Mouse (Mus musculus): ENCODE data around the gene Rho. TPM values are rescaled to one million over a fixed set of nuclear protein-coding genes. Genes with fewer than 3 reads are reported as not detected.

Rho gene
- 0.24 and 0.31 TPM in 2 replicates for polyA plus RNA-seq (2016; fragmentation: Nextera tagmentation; extraction: Ambion mirVana)

GRCm38 (mm10) chr6:115931639-115932038 is at the start of gene Rho:
Rho (plus strand) TSS chr6:115931748.
- H3K36me3 ChIP-seq: no peaks in the 10 kb centered on the region
- DNase-seq (ENCODE audit: low spot score): no peak
- no peaks in the 10 kb centered on the region for H3K9me3 ChIP-seq (replicated peaks)
- H3K4me3 ChIP-seq: no peak within 1 kb of the TSS
- peaks cover 40% of the 10 kb centered on the region for H3K4me1 ChIP-seq
- no peaks in the 10 kb centered on the region for H3K27me3 ChIP-seq (ENCODE audit: low read depth, poor library complexity, severe bottlenecking)
- H3K27ac ChIP-seq: 0 out of 2 replicates have a peak within 1 kb of the TSS, but pooled peaks have one; percentile 2
- WGBS: 91% methylated on average over 14 of the region's 14 CpGs

- H3K27me3 ChIP-seq (ENCODE audit: low read depth, poor library complexity, severe bottlenecking): no peaks in the 10 kb centered on the region
- H3K4me1 ChIP-seq: peaks cover 8% of the 10 kb centered on the region
- no peak for DNase-seq (ENCODE audit: low spot score)
- H3K27ac ChIP-seq: no peak overlapping the region
- peaks cover 67% of the 10 kb centered on the region for H3K36me3 ChIP-seq
- H3K9me3 ChIP-seq (replicated peaks): no peaks in the 10 kb centered on the region
- H3K4me3 ChIP-seq: no peak overlapping the region
Measured at GRCm38 (mm10) chr6:115884018-115884417, 47.5 kb upstream of the Rho start.

GRCm38 (mm10) chr6:115886894-115887293 is 44.7 kb upstream of the Rho start:
- no peak for DNase-seq (ENCODE audit: low spot score)
- H3K9me3 ChIP-seq (replicated peaks): no peaks in the 10 kb centered on the region
- H3K4me1 ChIP-seq: peaks cover 8% of the 10 kb centered on the region
- no peaks in the 10 kb centered on the region for H3K27me3 ChIP-seq (ENCODE audit: low read depth, poor library complexity, severe bottlenecking)
- H3K4me3 ChIP-seq: no peak overlapping the region
- peaks cover 62% of the 10 kb centered on the region for H3K36me3 ChIP-seq
- peak overlapping the region; percentile 30; the same call in 1 of the 2 replicates for H3K27ac ChIP-seq
- 60% methylated on average over 4 of the region's 4 CpGs for WGBS

- Histone ChIP-seq H3K27ac (no peak overlapping the region), H3K4me3 (no peak overlapping the region), H3K27me3 (ENCODE audit: low read depth, poor library complexity, severe bottlenecking) (no peaks in the 10 kb centered on the region), H3K9me3 (replicated peaks) (no peaks in the 10 kb centered on the region), H3K36me3 (peaks cover 70% of the 10 kb centered on the region), H3K4me1 (peaks cover 8% of the 10 kb centered on the region)
- WGBS: 95% methylated on average over 3 of the region's 3 CpGs
- peak; percentile 41 for DNase-seq (ENCODE audit: low spot score)
Measured at GRCm38 (mm10) chr6:115888296-115888695, 43.3 kb upstream of the Rho start.

GRCm38 (mm10) chr6:115890601-115891000 is 40.9 kb upstream of the Rho start:
- Histone ChIP-seq H3K27me3 (ENCODE audit: low read depth, poor library complexity, severe bottlenecking) (no peaks in the 10 kb centered on the region), H3K4me3 (no peak overlapping the region), H3K9me3 (replicated peaks) (no peaks in the 10 kb centered on the region), H3K4me1 (peaks cover 8% of the 10 kb centered on the region), H3K36me3 (peaks cover 71% of the 10 kb centered on the region), H3K27ac (no peak overlapping the region)
- no peak for DNase-seq (ENCODE audit: low spot score)
- 89% methylated on average over 8 of the region's 8 CpGs for WGBS

- Histone ChIP-seq H3K4me1 (peaks cover 8% of the 10 kb centered on the region), H3K27me3 (ENCODE audit: low read depth, poor library complexity, severe bottlenecking) (no peaks in the 10 kb centered on the region), H3K36me3 (peaks cover 67% of the 10 kb centered on the region), H3K4me3 (no peak overlapping the region), H3K27ac (no peak overlapping the region), H3K9me3 (replicated peaks) (no peaks in the 10 kb centered on the region)
- WGBS: 86% methylated on average over 6 of the region's 6 CpGs
- no peak for DNase-seq (ENCODE audit: low spot score)
Measured at GRCm38 (mm10) chr6:115891061-115891460, 40.5 kb upstream of the Rho start.

GRCm38 (mm10) chr6:115891497-115892061 is 40.0 kb upstream of the Rho start:
- Histone ChIP-seq H3K4me3 (no peak overlapping the region), H3K4me1 (peaks cover 7% of the 10 kb centered on the region), H3K9me3 (replicated peaks) (no peaks in the 10 kb centered on the region), H3K27me3 (ENCODE audit: low read depth, poor library complexity, severe bottlenecking) (no peaks in the 10 kb centered on the region), H3K27ac (no peak overlapping the region), H3K36me3 (peaks cover 65% of the 10 kb centered on the region)
- no peak for DNase-seq (ENCODE audit: low spot score)
- WGBS: 93% methylated on average over 8 of the region's 8 CpGs

- no peaks in the 10 kb centered on the region for H3K27me3 ChIP-seq (ENCODE audit: low read depth, poor library complexity, severe bottlenecking)
- no peaks in the 10 kb centered on the region for H3K9me3 ChIP-seq (replicated peaks)
- H3K4me3 ChIP-seq: no peak overlapping the region
- H3K27ac ChIP-seq: no peak overlapping the region
- 75% methylated on average over 3 of the region's 3 CpGs for WGBS
- H3K36me3 ChIP-seq: peaks cover 57% of the 10 kb centered on the region
- peaks cover 4% of the 10 kb centered on the region for H3K4me1 ChIP-seq
- DNase-seq (ENCODE audit: low spot score): no peak
Measured at GRCm38 (mm10) chr6:115892363-115892762, 39.2 kb upstream of the Rho start.

- Histone ChIP-seq H3K4me1 (peaks cover 23% of the 10 kb centered on the region), H3K27me3 (ENCODE audit: low read depth, poor library complexity, severe bottlenecking) (no peaks in the 10 kb centered on the region), H3K9me3 (replicated peaks) (no peaks in the 10 kb centered on the region), H3K27ac (no peak overlapping the region), H3K36me3 (peaks cover 42% of the 10 kb centered on the region), H3K4me3 (no peak overlapping the region)
- no peak for DNase-seq (ENCODE audit: low spot score)
- 90% methylated on average over 1 of the region's 1 CpGs for WGBS
Measured at GRCm38 (mm10) chr6:115896346-115896745, 35.2 kb upstream of the Rho start.

GRCm38 (mm10) chr6:115897117-115897516 is 34.4 kb upstream of the Rho start:
- Histone ChIP-seq H3K27me3 (ENCODE audit: low read depth, poor library complexity, severe bottlenecking) (no peaks in the 10 kb centered on the region), H3K4me1 (peaks cover 28% of the 10 kb centered on the region), H3K27ac (no peak overlapping the region), H3K4me3 (no peak overlapping the region), H3K9me3 (replicated peaks) (no peaks in the 10 kb centered on the region), H3K36me3 (peaks cover 44% of the 10 kb centered on the region)
- no peak for DNase-seq (ENCODE audit: low spot score)
- WGBS: 80% methylated on average over 4 of the region's 4 CpGs

GRCm38 (mm10) chr6:115897926-115898520 is 33.5 kb upstream of the Rho start:
- Histone ChIP-seq H3K4me3 (no peak overlapping the region), H3K27me3 (ENCODE audit: low read depth, poor library complexity, severe bottlenecking) (no peaks in the 10 kb centered on the region), H3K27ac (peak overlapping the region; percentile 46), H3K36me3 (peaks cover 44% of the 10 kb centered on the region), H3K4me1 (peaks cover 28% of the 10 kb centered on the region), H3K9me3 (replicated peaks) (no peaks in the 10 kb centered on the region)
- 63% methylated on average over 7 of the region's 7 CpGs for WGBS
- no peak for DNase-seq (ENCODE audit: low spot score)

GRCm38 (mm10) chr6:115901062-115901461 is 30.5 kb upstream of the Rho start:
- Histone ChIP-seq H3K27me3 (ENCODE audit: low read depth, poor library complexity, severe bottlenecking) (no peaks in the 10 kb centered on the region), H3K4me3 (no peak overlapping the region), H3K36me3 (peaks cover 56% of the 10 kb centered on the region), H3K27ac (no peak overlapping the region), H3K4me1 (peaks cover 28% of the 10 kb centered on the region), H3K9me3 (replicated peaks) (no peaks in the 10 kb centered on the region)
- DNase-seq (ENCODE audit: low spot score): peak; percentile 54
- 25% methylated on average over 3 of the region's 3 CpGs for WGBS

GRCm38 (mm10) chr6:115901489-115901931 is 30.0 kb upstream of the Rho start:
- Histone ChIP-seq H3K9me3 (replicated peaks) (no peaks in the 10 kb centered on the region), H3K27ac (no peak overlapping the region), H3K4me1 (peaks cover 28% of the 10 kb centered on the region), H3K36me3 (peaks cover 60% of the 10 kb centered on the region), H3K4me3 (no peak overlapping the region), H3K27me3 (ENCODE audit: low read depth, poor library complexity, severe bottlenecking) (no peaks in the 10 kb centered on the region)
- WGBS: 84% methylated on average over 8 of the region's 8 CpGs
- DNase-seq (ENCODE audit: low spot score): no peak

All from limb, embryonic 10.5 days (tissue).